In genomic region chr6:141189093-141189492, GRCm38 (mm10) we compare ENCODE assay signal across 13 mouse cellular contexts.
"Had no signal": no experiment of that assay in that cellular context is flagged by ENCODE, and none has a peak within 500 bp of the region (broad histone marks: within the 10 kb centered on the region; RNA-seq: fewer than 3 reads in every experiment).

No protein-coding gene starts in this region.

- H3K27me3 ChIP-seq: kidney, embryonic 15.5 days; limb, embryonic 15.5 days; liver, embryonic 12.5 days; megakaryocyte, embryonic 14.5 days; neural tube, embryonic 12.5 days had no signal

- H3K9me3 ChIP-seq: kidney, embryonic 15.5 days; limb, embryonic 15.5 days; liver, embryonic 12.5 days; neural tube, embryonic 12.5 days had no signal

- H3K4me2 ChIP-seq: kidney, embryonic 15.5 days; limb, embryonic 15.5 days; liver, embryonic 12.5 days; lung, embryonic 14.5 days; neural tube, embryonic 12.5 days had no signal

- H3K27ac ChIP-seq: kidney, embryonic 15.5 days; left cerebral cortex, adult 2 months; limb, embryonic 15.5 days; liver, embryonic 12.5 days; macrophage; neural tube, embryonic 12.5 days had no signal

- ATAC-seq: liver, embryonic 12.5 days had no signal

- H3K9ac ChIP-seq: kidney, embryonic 15.5 days; limb, embryonic 15.5 days; liver, embryonic 12.5 days; lung, embryonic 14.5 days; neural tube, embryonic 12.5 days had no signal

- H3K4me3 ChIP-seq: kidney, embryonic 15.5 days; left cerebral cortex, adult 2 months; limb, embryonic 15.5 days; liver, embryonic 12.5 days; megakaryocyte, embryonic 14.5 days; neural tube, embryonic 12.5 days had no signal

- H3K36me3 ChIP-seq: kidney, embryonic 15.5 days; limb, embryonic 15.5 days; liver, embryonic 12.5 days; neural tube, embryonic 12.5 days had no signal

- DNase-seq: kidney, adult 2 months; kidney, postnatal 25 days; lung, embryonic 14.5 days; spleen, adult 18-20 months; thymus, adult 18-20 months; thymus, postnatal 14 days had no signal

- H3K4me1 ChIP-seq: kidney, embryonic 15.5 days; limb, embryonic 15.5 days; liver, embryonic 12.5 days; megakaryocyte, embryonic 14.5 days; neural tube, embryonic 12.5 days had no signal
